Mouse (Mus musculus) cerebellum, postnatal 14 days (tissue): ENCODE data around the gene Lce1m.
A peak's percentile ranks its signal among the peaks of the same experiment; 100 is the strongest.
"Not testable (repeated sequence)": the region's sequence is repeated elsewhere in the genome, so short reads cannot be mapped to it uniquely, and the experiment has no call there.

Source experiments
- DNase-seq, 2 experiments: peaks; one replicate each; pipeline ENCODE4 v3.0.0; 2021; ENCODE audit warnings: mixed read lengths in 2 of 2

Lce1m gene

GRCm38 (mm10) chr3:93018960-93019359 is at the start of gene Lce1m:
Gene Lce1m (minus strand): TSS chr3:93019060.
- DNase-seq = no peak

- DNase-seq = not testable (repeated sequence)
These were observed 49.7 kb upstream of the Lce1m start, which contains the start of gene Gm4858 for GRCm38 (mm10) chr3:93068523-93068922. Gene Gm4858 (plus strand): TSS chr3:93068823.

GRCm38 (mm10) chr3:93052826-93053474 is 34.1 kb upstream of the Lce1m start:
- DNase-seq = peak; percentile 1 to 15

GRCm38 (mm10) chr3:93050182-93050581 is 31.3 kb upstream of the Lce1m start:
- no peak for DNase-seq

GRCm38 (mm10) chr3:93031450-93031849 is 12.6 kb upstream of the Lce1m start:
- peak; percentile 44 to 50 for DNase-seq

GRCm38 (mm10) chr3:93025486-93025885 is 6.6 kb upstream of the Lce1m start:
- DNase-seq = no peak

- no peak for DNase-seq
These were observed 4.7 kb upstream of the Lce1m start for GRCm38 (mm10) chr3:93023411-93024184.

GRCm38 (mm10) chr3:93021171-93021570 is 2.3 kb upstream of the Lce1m start:
- DNase-seq = no peak

GRCm38 (mm10) chr3:93015460-93016104 is 3.3 kb downstream of the Lce1m start, which contains the start of gene Crct1:
Gene Crct1 (minus strand): TSS chr3:93015687.
- DNase-seq = no peak

- no peak for DNase-seq
These were observed 4.0 kb downstream of the Lce1m start for GRCm38 (mm10) chr3:93014871-93015270.

- DNase-seq = peak; percentile 6 to 9
These were observed 4.5 kb downstream of the Lce1m start for GRCm38 (mm10) chr3:93014378-93014801.

GRCm38 (mm10) chr3:93002843-93003242 is 16.0 kb downstream of the Lce1m start:
- no peak for DNase-seq

- no peak for DNase-seq
These were observed 18.2 kb downstream of the Lce1m start for GRCm38 (mm10) chr3:93000621-93001020.

GRCm38 (mm10) chr3:92998691-92999090 is 20.2 kb downstream of the Lce1m start:
- peak; percentile 83 to 88 for DNase-seq

GRCm38 (mm10) chr3:92991926-92992325 is 26.9 kb downstream of the Lce1m start, which contains the start of gene Lce3f:
Gene Lce3f (plus strand): TSS chr3:92992226.
- DNase-seq = no peak

- DNase-seq = no peak
These were observed 40.4 kb downstream of the Lce1m start for GRCm38 (mm10) chr3:92978484-92978883.
